Comparison of ENCODE assay signal across 1 mouse cellular context in genomic region chr8:105295256-105295655, GRCm38 (mm10).
TF ChIP-seq lines count a peak whose summit lies in the region.

No protein-coding gene starts in this region.

TF ChIP-seq in CH12.LX, 34 proteins besides CTCF, POLR2A, EP300 and RAD21 (continued from another document):
- TF ChIP-seq ZKSCAN1 (IDR thresholded peaks at IDR 0.05; ENCODE audit: borderline replicate concordance, low read depth, low read length), result no peak
- TF ChIP-seq RCOR1 (conservative IDR thresholded peaks at IDR 0.05; ENCODE audit: low read depth, low read length), result peak; percentile 91; the same call in 1 of the 2 replicates
- peak; percentile 19; the same call in 1 of the 2 replicates for TF ChIP-seq SIN3A (IDR thresholded peaks at IDR 0.05; ENCODE audit: low read length)
- no peak for TF ChIP-seq MYC (IDR thresholded peaks at IDR 0.05; ENCODE audit: low read depth, low read length)
TF ChIP-seq in CH12.LX: peak in this region for 10.
